Mouse (Mus musculus): ENCODE measurements at regions not wholly inside any gene's neighbourhood (a gene's known extent, or its start where the extent isn't known, plus 50 kb on each side); places are given as distances from the start of the nearest gene placed in this dataset.

DNA sequence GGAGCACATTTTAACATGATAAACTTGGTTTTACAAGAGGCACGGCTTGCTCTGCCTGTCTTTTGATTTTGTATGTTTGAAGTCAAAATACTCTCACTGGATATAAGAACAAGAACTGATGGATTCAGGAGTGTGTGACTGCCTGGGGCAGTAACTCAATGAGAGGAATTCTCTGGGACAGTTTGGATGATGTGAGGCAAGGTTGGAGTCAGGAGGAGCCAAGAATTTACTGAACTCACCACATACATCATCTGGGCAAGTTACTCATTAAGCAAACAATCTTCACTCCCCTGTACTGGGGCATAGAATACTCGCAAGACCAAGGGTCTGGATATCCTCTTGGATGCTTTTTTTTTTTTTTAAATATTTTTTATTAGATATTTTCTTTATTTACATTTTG is 87.7 kb upstream of the 4933412E24Rik start:
- no peak for DNase-seq (ENCODE audit: low spot score)

DNA sequence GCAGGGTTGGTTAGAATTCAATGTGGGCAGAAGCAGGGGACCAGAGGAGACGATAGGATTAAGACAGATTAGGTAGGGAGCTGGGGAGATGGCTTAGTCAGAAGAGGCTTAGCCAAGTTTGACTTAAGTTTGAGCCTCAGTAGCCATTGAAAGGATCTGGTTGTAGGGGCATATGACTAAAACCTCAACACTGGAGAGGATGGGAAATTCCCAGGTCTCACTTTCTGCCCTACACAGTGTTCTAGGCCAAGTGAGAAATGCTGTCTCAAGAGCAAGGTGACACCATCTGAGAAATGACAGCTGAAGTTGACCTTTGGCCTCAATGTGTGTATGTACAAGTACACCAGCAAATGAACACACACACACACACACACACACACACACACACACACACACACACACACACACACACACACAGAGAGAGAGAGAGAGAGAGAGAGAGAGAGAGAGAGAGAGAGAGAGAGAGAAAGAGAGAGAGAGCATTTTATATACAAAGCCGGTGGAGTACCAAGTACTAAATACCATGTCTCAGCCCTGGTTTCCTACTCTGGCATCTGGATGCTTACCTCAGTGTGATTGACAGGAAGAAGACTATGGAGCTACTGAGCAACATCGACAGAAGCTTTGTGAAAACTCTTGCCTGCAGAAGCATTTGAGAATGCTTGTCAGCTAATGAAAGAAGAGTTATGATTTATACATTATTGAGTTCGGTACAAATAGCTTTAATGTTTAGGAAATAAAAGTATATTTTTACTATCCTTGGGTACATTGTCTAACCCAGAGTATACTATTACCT is 85.3 kb upstream of the 4933412E24Rik start:
- no peak for DNase-seq (ENCODE audit: low spot score)

- peak; percentile 56 for DNase-seq (ENCODE audit: low spot score)
These were observed 80.7 kb upstream of the 4933412E24Rik start for GRCm38 (mm10) chr15:60097141-60097540.

GRCm38 (mm10) chr15:60096131-60096530 is 79.7 kb upstream of the 4933412E24Rik start:
- DNase-seq (ENCODE audit: low spot score) = no peak

DNA sequence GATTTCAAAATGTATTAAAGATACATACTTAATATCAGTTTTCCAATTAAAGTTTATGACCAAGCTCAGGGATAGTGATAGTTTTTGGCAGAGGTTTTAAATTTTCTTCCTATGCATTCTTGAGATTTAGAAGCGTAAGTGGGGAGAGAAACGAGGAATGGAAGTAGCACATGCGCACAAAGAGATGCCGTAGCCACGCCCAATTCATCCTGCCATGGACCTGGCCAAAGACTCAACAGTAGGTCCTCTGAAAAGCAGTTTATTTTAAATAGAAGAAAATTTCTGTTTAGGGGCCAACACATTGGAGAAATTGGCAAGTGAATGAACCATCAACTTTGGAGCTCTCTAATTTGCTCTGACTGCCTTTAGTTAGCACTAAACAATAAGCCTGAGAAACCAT is 73.5 kb upstream of the 4933412E24Rik start:
- no peak for DNase-seq (ENCODE audit: low spot score)

- DNase-seq (ENCODE audit: low spot score) = no peak
These were observed 72.8 kb upstream of the 4933412E24Rik start for GRCm38 (mm10) chr15:60088964-60089899.
